Mouse (Mus musculus): ENCODE measurements around the gene Olfr1419.
"Not testable (repeated sequence)": the region's sequence is repeated elsewhere in the genome, so short reads cannot be mapped to it uniquely, and the experiment has no call there.

Gene Olfr1419

GRCm38 (mm10) chr19:11875006-11875405 is at the start of gene Olfr1419:
TSS of gene Olfr1419 (minus strand) at chr19:11875106.
- no peak for DNase-seq

GRCm38 (mm10) chr19:11922515-11922914 is 47.6 kb upstream of the Olfr1419 start:
- not testable (repeated sequence) for DNase-seq

GRCm38 (mm10) chr19:11922068-11922467 is 47.2 kb upstream of the Olfr1419 start:
- DNase-seq = no peak

GRCm38 (mm10) chr19:11915804-11916203 is 40.9 kb upstream of the Olfr1419 start:
- DNase-seq = no peak

GRCm38 (mm10) chr19:11912533-11913121 is 37.7 kb upstream of the Olfr1419 start:
- peak; percentile 73 to 81 for DNase-seq

- peak; percentile 98 to 99 for DNase-seq
Observed at GRCm38 (mm10) chr19:11912037-11912532, 37.2 kb upstream of the Olfr1419 start, which contains the start of gene Patl1. TSS of gene Patl1 (plus strand) at chr19:11912399.

- peak; percentile 48 to 68 for DNase-seq
Observed at GRCm38 (mm10) chr19:11911603-11912002, 36.7 kb upstream of the Olfr1419 start.

- DNase-seq = no peak
Observed at GRCm38 (mm10) chr19:11911021-11911420, 36.1 kb upstream of the Olfr1419 start.

- no peak for DNase-seq
Observed at GRCm38 (mm10) chr19:11886265-11886664, 11.4 kb upstream of the Olfr1419 start, which contains the start of gene Olfr1420. TSS of gene Olfr1420 (plus strand) at chr19:11886565.

- not testable (repeated sequence) for DNase-seq
Observed at GRCm38 (mm10) chr19:11878404-11878803, 3.5 kb upstream of the Olfr1419 start.

GRCm38 (mm10) chr19:11867837-11868236 is 7.1 kb downstream of the Olfr1419 start:
- DNase-seq = no peak

- no peak for DNase-seq
Observed at GRCm38 (mm10) chr19:11860966-11861365, 13.9 kb downstream of the Olfr1419 start, which contains the start of gene Olfr1418. TSS of gene Olfr1418 (minus strand) at chr19:11861066.

- no peak for DNase-seq
Observed at GRCm38 (mm10) chr19:11856506-11856905, 18.4 kb downstream of the Olfr1419 start.

- no peak for DNase-seq
Observed at GRCm38 (mm10) chr19:11854821-11855220, 20.1 kb downstream of the Olfr1419 start.

GRCm38 (mm10) chr19:11852652-11853051 is 22.3 kb downstream of the Olfr1419 start:
- no peak for DNase-seq

GRCm38 (mm10) chr19:11846333-11846732 is 28.6 kb downstream of the Olfr1419 start:
- no peak for DNase-seq

- no peak for DNase-seq
Observed at GRCm38 (mm10) chr19:11839119-11839518, 35.8 kb downstream of the Olfr1419 start, which contains the start of gene Olfr1417. TSS of gene Olfr1417 (minus strand) at chr19:11839219.

- DNase-seq = no peak
Observed at GRCm38 (mm10) chr19:11823346-11824065, 51.4 kb downstream of the Olfr1419 start.

- DNase-seq = peak; percentile 23 to 54
Observed at GRCm38 (mm10) chr19:11820211-11820610, 54.7 kb downstream of the Olfr1419 start.

- DNase-seq = peak; percentile 95
Observed at GRCm38 (mm10) chr19:11819800-11820199, 55.1 kb downstream of the Olfr1419 start.

GRCm38 (mm10) chr19:11819143-11819700 is 55.7 kb downstream of the Olfr1419 start, which contains the start of gene Stx3:
TSS of gene Stx3 (minus strand) at chr19:11819403.
- no peak for DNase-seq

All from kidney, postnatal 4 days (tissue).